Mouse (Mus musculus) E14TG2a.4 (cell line): ENCODE data around the gene Pus1.

Experiments
- CTCF ChIP-seq: conservative IDR thresholded peaks from 2 replicates; pipeline ENCODE4 v1.5.1; 2014; ENCODE audit warnings: low read length
- POU5F1 ChIP-seq: IDR thresholded peaks from 2 replicates; pipeline ENCODE4 v1.6.1; 2014; ENCODE audit warnings: low read length, borderline replicate concordance

DNA sequence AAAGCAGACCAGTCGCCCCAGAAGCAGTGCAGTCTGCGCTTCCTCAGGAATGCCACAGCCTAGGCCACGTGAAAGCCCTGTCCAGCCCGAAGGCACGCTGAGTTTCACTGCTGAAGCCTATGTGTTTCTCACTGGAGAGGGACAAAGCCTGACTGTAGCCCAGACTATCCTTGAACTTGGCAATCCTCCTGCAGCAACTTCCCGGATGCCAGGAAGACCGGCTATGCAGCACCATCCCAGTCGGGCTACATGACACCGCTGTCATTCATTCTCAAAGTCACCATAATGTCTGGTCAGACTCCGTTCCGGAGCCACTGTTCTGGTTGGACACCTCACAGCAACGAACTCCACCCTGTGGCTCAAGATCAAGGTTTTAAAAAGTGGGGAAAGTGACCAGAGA lies 2.2 kb downstream of the Pus1 start:
- TF ChIP-seq CTCF: no peak
- TF ChIP-seq POU5F1: no peak
